Comparison of ENCODE assay signal across 11 mouse cellular contexts in the genomic region with DNA sequence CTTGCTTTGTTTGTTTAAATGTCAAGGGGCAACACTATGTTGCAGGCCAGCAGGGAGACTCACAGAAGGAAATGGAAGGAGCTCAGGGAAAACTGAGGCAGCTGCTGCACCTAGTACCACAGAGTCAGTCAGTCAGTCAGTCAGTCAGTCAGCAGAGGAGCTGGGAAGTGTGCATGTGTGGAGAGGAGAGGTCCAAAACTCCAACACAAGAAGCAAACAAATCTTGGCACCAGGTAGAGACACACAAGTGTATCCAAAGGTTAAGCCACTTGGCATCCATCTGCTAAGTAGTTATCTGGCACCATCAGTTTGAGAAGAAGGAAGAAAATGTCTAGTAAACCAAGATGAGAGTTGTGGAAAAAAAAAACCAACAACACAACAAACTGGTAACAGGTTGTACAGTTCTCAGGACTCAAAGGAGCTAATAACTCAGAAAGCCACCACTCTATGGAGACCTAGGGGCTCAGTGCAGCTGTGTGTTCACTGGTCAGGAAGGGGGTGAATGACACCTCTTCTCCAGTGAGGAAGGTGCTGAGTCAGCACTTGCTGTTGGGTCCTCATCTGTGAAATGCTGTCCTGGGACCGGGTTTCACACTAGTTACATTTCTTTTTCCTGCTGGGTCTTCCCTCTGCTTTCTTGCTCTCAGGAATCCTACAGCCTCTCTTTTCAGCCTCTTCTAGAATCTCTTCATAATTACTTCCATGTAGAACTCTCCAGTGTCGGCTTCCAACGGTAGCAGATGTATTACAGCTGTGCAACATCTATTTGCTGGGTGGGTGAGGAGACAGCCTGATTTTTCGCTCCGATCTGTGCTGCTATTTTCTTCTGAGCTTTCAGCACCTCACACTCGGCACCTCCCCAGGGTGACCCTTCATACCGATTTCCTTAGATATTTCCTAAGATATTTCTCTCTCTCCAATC. TPM values are rescaled to one million over a fixed set of nuclear protein-coding genes. Genes with fewer than 3 reads are reported as not detected.
DNase-seq lines count a peak whose midpoint lies in the region; ATAC-seq and TF ChIP-seq lines count a peak whose summit lies in the region.
"Had no signal": no experiment of that assay in that cellular context is flagged by ENCODE, and none has a peak within 500 bp of the region (broad histone marks: within the 10 kb centered on the region; RNA-seq: fewer than 3 reads in every experiment).

No protein-coding gene starts in this region.

- H3K36me3 ChIP-seq in heart, embryonic 12.5 days: peaks cover 14% of the 10 kb centered on the region
- peaks cover 7% of the 10 kb centered on the region; the same call in 1 of the 2 replicates for H3K36me3 ChIP-seq in liver, adult 2 months (ENCODE audit: control insufficient read depth, insufficient read depth, low read length)
- H3K36me3 ChIP-seq in liver, postnatal 0 days (replicated peaks; ENCODE audit: insufficient read depth, low read length): peaks cover 18% of the 10 kb centered on the region; the same call in 1 of the 2 replicates
- H3K36me3 ChIP-seq in embryonic facial prominence, embryonic 15.5 days: peaks cover 5% of the 10 kb centered on the region; the same call in 1 of the 2 replicates
- H3K36me3 ChIP-seq in stomach, postnatal 0 days (ENCODE audit: control insufficient read depth, insufficient read depth, low read length): no peaks in the 10 kb centered on the region; the same call in 1 of the 2 replicates

- no peak for TF ChIP-seq CTCF in liver, adult 2 months (IDR thresholded peaks at IDR 0.05; ENCODE audit: low read depth, low read length)
- TF ChIP-seq CTCF in liver, postnatal 0 days (IDR thresholded peaks at IDR 0.05; ENCODE audit: low read depth): no peak
- TF ChIP-seq CTCF in stomach, postnatal 0 days (IDR thresholded peaks at IDR 0.05; ENCODE audit: low read depth): no peak

- no peak overlapping the region for H3K27ac ChIP-seq in heart, embryonic 12.5 days (ENCODE audit: poor library complexity, severe bottlenecking)
- peak overlapping the region; percentile 80 for H3K27ac ChIP-seq in liver, adult 2 months (replicated peaks; ENCODE audit: insufficient read depth, low read depth, low read length)
- no peak overlapping the region for H3K27ac ChIP-seq in liver, postnatal 0 days (ENCODE audit: low read depth)
- H3K27ac ChIP-seq in embryonic facial prominence, embryonic 15.5 days (replicated peaks): 0 out of 2 replicates have a peak overlapping the region, but pooled peaks have one; percentile 4
- H3K27ac ChIP-seq in stomach, postnatal 0 days (replicated peaks): peak overlapping the region; percentile 50; the same call in 1 of the 2 replicates
- H3K27ac ChIP-seq: midbrain, embryonic 13.5 days had no signal

- ATAC-seq in heart, embryonic 12.5 days (ENCODE audit: insufficient number of reproducible peaks, low FRiP score): no peak
- no peak for ATAC-seq in liver, postnatal 0 days
- 0 out of 2 replicates have a peak, but pooled peaks have one; percentile 45 for ATAC-seq in embryonic facial prominence, embryonic 15.5 days (ENCODE audit: insufficient number of reproducible peaks, low FRiP score, low TSS enrichment, low read depth)
- no peak for ATAC-seq in stomach, postnatal 0 days (ENCODE audit: low FRiP score, low TSS enrichment)
- ATAC-seq: midbrain, embryonic 13.5 days had no signal

- H3K27me3 ChIP-seq in heart, embryonic 12.5 days (replicated peaks): no peaks in the 10 kb centered on the region
- no peaks in the 10 kb centered on the region for H3K27me3 ChIP-seq in liver, adult 2 months (ENCODE audit: control insufficient read depth, insufficient read depth, low read length)
- H3K27me3 ChIP-seq in liver, postnatal 0 days (ENCODE audit: insufficient read depth, low read length): no peaks in the 10 kb centered on the region
- H3K27me3 ChIP-seq in embryonic facial prominence, embryonic 15.5 days: no peaks in the 10 kb centered on the region
- no peaks in the 10 kb centered on the region for H3K27me3 ChIP-seq in stomach, postnatal 0 days (ENCODE audit: control insufficient read depth, insufficient read depth, low read length)
- H3K27me3 ChIP-seq: midbrain, embryonic 13.5 days had no signal

- TF ChIP-seq EP300 in liver, postnatal 0 days (IDR thresholded peaks at IDR 0.05; ENCODE audit: low read depth): no peak
- no peak for TF ChIP-seq EP300 in stomach, postnatal 0 days (optimal IDR thresholded peaks at IDR 0.05)

- H3K4me3 ChIP-seq in heart, embryonic 12.5 days: no peak overlapping the region
- H3K4me3 ChIP-seq in liver, adult 2 months (ENCODE audit: insufficient read depth, low read depth, low read length): no peak overlapping the region
- no peak overlapping the region for H3K4me3 ChIP-seq in liver, postnatal 0 days (ENCODE audit: low read depth, low read length)
- no peak overlapping the region for H3K4me3 ChIP-seq in embryonic facial prominence, embryonic 15.5 days (replicated peaks)
- H3K4me3 ChIP-seq in stomach, postnatal 0 days (ENCODE audit: low read depth, low read length): no peak overlapping the region
- H3K4me3 ChIP-seq: midbrain, embryonic 13.5 days had no signal

- peaks cover 78% of the 10 kb centered on the region for H3K4me1 ChIP-seq in heart, embryonic 12.5 days (replicated peaks)
- peaks cover 42% of the 10 kb centered on the region for H3K4me1 ChIP-seq in liver, adult 2 months (ENCODE audit: control insufficient read depth, insufficient read depth, low read length)
- peaks cover 45% of the 10 kb centered on the region for H3K4me1 ChIP-seq in liver, postnatal 0 days (ENCODE audit: insufficient read depth)
- peaks cover 58% of the 10 kb centered on the region for H3K4me1 ChIP-seq in embryonic facial prominence, embryonic 15.5 days
- H3K4me1 ChIP-seq in stomach, postnatal 0 days (replicated peaks; ENCODE audit: control insufficient read depth, insufficient read depth): peaks cover 10% of the 10 kb centered on the region

- H3K4me2 ChIP-seq in heart, embryonic 12.5 days: no peak overlapping the region
- no peak overlapping the region for H3K4me2 ChIP-seq in liver, postnatal 0 days (ENCODE audit: low read depth, low read length)
- no peak overlapping the region for H3K4me2 ChIP-seq in embryonic facial prominence, embryonic 15.5 days (replicated peaks)
- no peak overlapping the region for H3K4me2 ChIP-seq in stomach, postnatal 0 days (replicated peaks; ENCODE audit: low read depth)
- H3K4me2 ChIP-seq: midbrain, embryonic 13.5 days had no signal

- 65% methylated on average over 7 of the region's 7 CpGs for WGBS in heart, embryonic 12.5 days
- WGBS in liver, adult 2 months: 74% methylated on average over 7 of the region's 7 CpGs
- WGBS in liver, postnatal 0 days (ENCODE audit: insufficient replicate concordance): 76% methylated on average over 7 of the region's 7 CpGs
- 39% methylated on average over 7 of the region's 7 CpGs for WGBS in embryonic facial prominence, embryonic 15.5 days
- 41% methylated on average over 7 of the region's 7 CpGs for WGBS in stomach, postnatal 0 days

- H3K9me3 ChIP-seq in heart, embryonic 12.5 days (replicated peaks): no peaks in the 10 kb centered on the region
- H3K9me3 ChIP-seq in liver, postnatal 0 days (ENCODE audit: low read length): no peaks in the 10 kb centered on the region
- H3K9me3 ChIP-seq in embryonic facial prominence, embryonic 15.5 days (replicated peaks): no peaks in the 10 kb centered on the region
- no peaks in the 10 kb centered on the region for H3K9me3 ChIP-seq in stomach, postnatal 0 days (ENCODE audit: control insufficient read depth, low read length)
- H3K9me3 ChIP-seq: midbrain, embryonic 13.5 days had no signal

- DNase-seq in heart, adult 18-20 months: peak; percentile 55 to 58
- DNase-seq in liver, adult 2 months (ENCODE audit: extremely low read depth, low read depth, low spot score): peak; percentile 93
- DNase-seq in liver, postnatal 0 days: no peak
- no peak for DNase-seq in stomach, postnatal 0 days (ENCODE audit: low spot score)
- DNase-seq in adrenal gland, adult 2 months: no peak
- DNase-seq in cerebellum, adult 9-11 months: no peak
- DNase-seq: cerebellum, adult 11-12 months had no signal

- peaks cover 30% of the 10 kb centered on the region; the same call in 1 of the 2 replicates for H3K79me2 ChIP-seq in liver, adult 2 months (ENCODE audit: control insufficient read depth, insufficient read depth, low read length)

- TF ChIP-seq POLR2A in liver, adult 2 months (IDR thresholded peaks at IDR 0.05; ENCODE audit: extremely low read depth, insufficient read depth, low read length): no peak

- no peak overlapping the region for H3K9ac ChIP-seq in heart, embryonic 12.5 days
- H3K9ac ChIP-seq in liver, adult 2 months (ENCODE audit: low read depth, low read length): no peak overlapping the region
- no peak overlapping the region for H3K9ac ChIP-seq in liver, postnatal 0 days (replicated peaks)
- H3K9ac ChIP-seq in embryonic facial prominence, embryonic 15.5 days: no peak overlapping the region
- H3K9ac ChIP-seq in stomach, postnatal 0 days (ENCODE audit: low read length): no peak overlapping the region
- H3K9ac ChIP-seq: midbrain, embryonic 13.5 days had no signal

RNA-seq across cellular contexts. Expression of a gene that starts 30.6 kb away (rescaled TPM):
- under 1 TPM in 1 of 2 experiments, not detected in 1; 0.08 TPM for total RNA-seq in heart, adult 18-20 months (2021)
- polyA plus RNA-seq in heart, embryonic 12.5 days (2016; fragmentation: Nextera tagmentation; extraction: Ambion mirVana): 1.0 and 1.1 TPM in 2 replicates
- 0.07 TPM in 1 of 2 replicates, not detected in the other for total RNA-seq in liver, adult 2 months (2014; rRNA removed)
- not detected in 2 replicates for polyA plus RNA-seq in liver, adult 2 months (2012; rRNA removed)
- polyA plus RNA-seq in liver, postnatal 0 days (2015; fragmentation: Nextera tagmentation; extraction: Ambion mirVana): not detected in 2 replicates
- 0.56 and 0.80 TPM in 2 replicates for polyA plus RNA-seq in embryonic facial prominence, embryonic 15.5 days (2015; fragmentation: Nextera tagmentation; extraction: Ambion mirVana)
- polyA plus RNA-seq in stomach, postnatal 0 days (2015; fragmentation: Nextera tagmentation; extraction: Ambion mirVana): 0.40 and 0.45 TPM in 2 replicates
- 1 to 10 TPM; 1.0 to 1.6 TPM for total RNA-seq in adrenal gland, adult 2 months (2021)
- polyA plus RNA-seq in adrenal gland, adult 2 months (2012; rRNA removed): 0.27 and 0.47 TPM in 2 replicates
- polyA plus RNA-seq: limb, embryonic 11.5 days had no signal

RNA-seq across cellular contexts. Expression of a gene that starts 34.8 kb away (rescaled TPM):
- total RNA-seq in heart, adult 18-20 months (2021): 10 to 100 TPM; 29.8 to 35.7 TPM
- polyA plus RNA-seq in heart, embryonic 12.5 days (2016; fragmentation: Nextera tagmentation; extraction: Ambion mirVana): 69.5 and 77.4 TPM in 2 replicates
- 32.4 and 49.3 TPM in 2 replicates for total RNA-seq in liver, adult 2 months (2014; rRNA removed)
- polyA plus RNA-seq in liver, adult 2 months (2012; rRNA removed): 102 and 104 TPM in 2 replicates
- polyA plus RNA-seq in liver, postnatal 0 days (2015; fragmentation: Nextera tagmentation; extraction: Ambion mirVana): 36.4 and 37.9 TPM in 2 replicates
- 39.5 and 41.6 TPM in 2 replicates for polyA plus RNA-seq in embryonic facial prominence, embryonic 15.5 days (2015; fragmentation: Nextera tagmentation; extraction: Ambion mirVana)
- 59.7 and 60.9 TPM in 2 replicates for polyA plus RNA-seq in stomach, postnatal 0 days (2015; fragmentation: Nextera tagmentation; extraction: Ambion mirVana)
- total RNA-seq in adrenal gland, adult 2 months (2021): 10 to 100 TPM; 31.0 to 32.1 TPM
- 43.7 and 45.6 TPM in 2 replicates for polyA plus RNA-seq in adrenal gland, adult 2 months (2012; rRNA removed)

Comparison
In these comparisons a context has a peak if more than half of its experiments do, and no peak if none do; other contexts are left out.
1. DNase-seq: peak in heart, adult 18-20 months (2 of 2) and liver, adult 2 months (single experiment); none in liver, postnatal 0 days (single experiment), stomach, postnatal 0 days (single experiment), adrenal gland, adult 2 months (single experiment) and cerebellum, adult 9-11 months (single experiment).
2. H3K27ac ChIP-seq: peak in liver, adult 2 months (single experiment), embryonic facial prominence, embryonic 15.5 days (single experiment) and stomach, postnatal 0 days (single experiment); none in heart, embryonic 12.5 days (single experiment) and liver, postnatal 0 days (single experiment).